Mouse (Mus musculus) liver, embryonic 14.5 days (tissue): Measurements from ENCODE around the gene Nup85. TPM values are rescaled to one million over a fixed set of nuclear protein-coding genes. Genes with fewer than 3 reads are reported as not detected.

ENCODE experiments used
- ATAC-seq: fragments of 200-750 bp; cut with Nextera tagmentation; 2 replicates; pipeline ENCODE4 v1.8.0; 2017; ENCODE audit warnings: moderate number of reproducible peaks, mild to moderate bottlenecking, moderate library complexity; ENCODE audit not compliant: insufficient read depth
- DNase-seq, 3 experiments: peaks; one replicate each; pipeline ENCODE4 v3.0.0-alpha.2; 2012 to 2013; ENCODE audit warnings: low read depth in 3 of 3, low spot score in 3 of 3
- H3K27ac ChIP-seq: fragments of 300-500 bp; sonication (generic); 2 replicates; pipeline ENCODE4 v1.5.1; 2014; ENCODE audit warnings: moderate library complexity, mild to moderate bottlenecking, control low read depth, inconsistent platforms
- H3K27me3 ChIP-seq: fragments of 300-500 bp; sonication (generic); 2 replicates; pipeline ENCODE4 v1.6.1; 2014; ENCODE audit warnings: mild to moderate bottlenecking, low read length, moderate library complexity; ENCODE audit not compliant: control insufficient read depth, insufficient read depth
- H3K36me3 ChIP-seq: fragments of 300-500 bp; sonication (generic); replicated peaks from 2 replicates; pipeline ENCODE4 v1.6.1; 2014; ENCODE audit warnings: low read depth; ENCODE audit not compliant: control insufficient read depth, insufficient read depth
- H3K4me1 ChIP-seq, 2 experiments: fragments of 200-500 bp in 1 of 2; fragments of 300-500 bp in 1 of 2; sonication (generic) in 1 of 2; replicated peaks; 2 replicates each; pipeline ENCODE4 v1.6.1; 2012 to 2014; ENCODE audit warnings: antibody characterized with exemption in 1 of 2, inconsistent platforms in 1 of 2, low read length in 1 of 2; ENCODE audit not compliant: control insufficient read depth in 2 of 2, insufficient read depth in 2 of 2
- H3K4me2 ChIP-seq: fragments of 300-500 bp; sonication (generic); 2 replicates; pipeline ENCODE4 v1.6.1; 2014; ENCODE audit warnings: low read depth, mild to moderate bottlenecking, control low read depth, moderate library complexity
- H3K4me3 ChIP-seq, 2 experiments: fragments of 200-500 bp in 1 of 2; fragments of 300-500 bp in 1 of 2; sonication (generic) in 1 of 2; 2 replicates each; pipeline ENCODE4 v1.5.1; 2012 to 2014; ENCODE audit warnings: low read depth in 2 of 2, low read length in 2 of 2, mild to moderate bottlenecking in 2 of 2, control low read depth in 1 of 2, inconsistent platforms in 1 of 2, moderate library complexity in 1 of 2; ENCODE audit not compliant: insufficient read depth in 1 of 2
- H3K9ac ChIP-seq: fragments of 300-500 bp; sonication (generic); replicated peaks from 2 replicates; pipeline ENCODE4 v1.6.1; 2014; ENCODE audit warnings: mild to moderate bottlenecking, control low read depth, moderate library complexity
- H3K9me3 ChIP-seq: fragments of 300-500 bp; sonication (generic); 2 replicates; pipeline ENCODE4 v1.6.1; 2016; ENCODE audit warnings: low read length, mixed read lengths; ENCODE audit not compliant: control insufficient read depth
- CTCF ChIP-seq: IDR thresholded peaks from 2 replicates; pipeline ENCODE4 v1.5.1; 2016; ENCODE audit warnings: antibody characterized with exemption, low read depth, control low read depth
- EP300 ChIP-seq: IDR thresholded peaks from 2 replicates; pipeline ENCODE4 v1.6.1; 2016; ENCODE audit warnings: antibody characterized with exemption, low read depth
- WGBS: fragments of 180-500 bp; shearing (Covaris S2); extraction: QIAGEN DNeasy Blood & Tissue Kit; methylation state at CpG from one replicate; pipeline ENCODE4 v1.1.7; 2014; ENCODE audit not compliant: insufficient replicate concordance; 5-methylcytosine and 5-hydroxymethylcytosine counted together
- polyA plus RNA-seq, 2 experiments: library from polyadenylated mRNA; depleted of rRNA in 1 of 2; stranded (reverse) in 1 of 2; unstranded in 1 of 2; fragments of >200 nt; fragmentation: Nextera tagmentation in 1 of 2; extraction: Ambion mirVana in 1 of 2; gene quantifications; 2 replicates each; pipeline versions ENCODE4 v1.2.1 to v1.2.3; 2012 to 2014

Nup85 gene
- polyA plus RNA-seq, 2 experiments, result 109 to 118 TPM

DNA sequence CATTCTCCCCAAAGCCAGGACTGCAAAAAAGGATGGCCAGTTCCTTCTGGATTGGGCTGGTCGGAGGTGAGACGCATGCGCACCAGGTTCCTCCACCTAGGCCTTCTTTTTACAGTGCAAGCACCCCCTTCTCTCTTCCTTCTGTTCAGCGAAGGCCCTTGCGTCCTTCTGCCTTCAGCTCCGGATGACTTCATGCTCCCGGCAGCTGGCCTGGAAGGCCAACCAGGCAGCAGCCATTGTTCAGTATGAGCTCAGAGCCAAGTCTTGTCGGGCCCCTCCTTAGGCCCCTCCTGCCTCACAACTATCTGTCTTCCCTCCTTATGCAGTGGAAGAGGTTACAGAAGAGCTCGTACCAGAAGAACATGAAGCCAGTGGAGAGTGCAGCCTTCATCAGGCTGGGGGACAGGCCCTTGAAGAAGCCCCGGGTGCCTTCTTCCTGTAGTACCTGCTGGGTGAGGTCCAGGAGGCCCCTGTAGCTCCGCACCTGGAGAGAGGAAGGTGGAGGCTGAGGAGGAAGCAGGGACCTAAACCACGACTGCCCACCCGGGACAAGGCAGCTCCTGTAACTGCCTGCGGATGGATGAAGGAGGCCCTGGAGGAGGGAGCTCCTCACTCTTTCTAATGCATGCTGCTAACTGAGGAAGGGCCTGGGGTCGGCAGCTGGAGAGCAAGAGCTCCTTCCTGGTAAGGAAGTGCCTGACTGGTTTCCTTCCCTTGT, 51.0 kb downstream of the Nup85 start:
- DNase-seq, result no peak
- no peak for TF ChIP-seq EP300
- TF ChIP-seq CTCF, result no peak
- Histone ChIP-seq H3K4me3 (no peak overlapping the region), H3K36me3 (no peaks in the 10 kb centered on the region), H3K27ac (no peak overlapping the region), H3K4me2 (no peak overlapping the region), H3K4me1 (peaks cover 8 to 12% of the 10 kb centered on the region in 2 experiments), H3K9ac (no peak overlapping the region), H3K9me3 (no peaks in the 10 kb centered on the region), H3K27me3 (no peaks in the 10 kb centered on the region)
- no peak for ATAC-seq
- 78% methylated on average over 15 of the region's 15 CpGs for WGBS

DNA sequence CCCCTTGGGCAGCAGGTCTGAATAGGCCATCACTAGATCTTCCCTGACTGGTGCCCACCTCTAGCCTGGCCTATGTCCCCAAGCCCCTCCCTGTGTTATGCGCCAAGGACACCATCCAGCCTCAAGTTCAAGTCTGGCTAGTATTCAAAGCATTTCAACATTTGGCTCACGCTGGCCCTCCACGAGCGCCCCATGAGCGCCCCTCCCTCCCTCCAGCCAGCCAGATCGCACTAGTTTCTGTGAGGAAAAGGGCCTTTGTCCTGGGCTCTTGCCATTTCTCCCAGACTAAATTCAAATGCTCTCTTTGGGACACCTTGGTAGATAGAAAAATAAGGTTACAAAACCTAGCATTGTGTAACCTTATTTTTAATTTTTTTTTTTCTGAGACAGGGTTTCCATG, 51.6 kb downstream of the Nup85 start:
- ATAC-seq, result no peak
- H3K9ac ChIP-seq, result no peak overlapping the region
- H3K27ac ChIP-seq, result no peak overlapping the region
- H3K4me3 ChIP-seq, result no peak overlapping the region
- no peak for DNase-seq
- TF ChIP-seq CTCF (no peak), EP300 (no peak)
- no peaks in the 10 kb centered on the region for H3K9me3 ChIP-seq
- no peaks in the 10 kb centered on the region for H3K27me3 ChIP-seq
- H3K4me2 ChIP-seq, result no peak overlapping the region
- no peaks in the 10 kb centered on the region for H3K36me3 ChIP-seq
- WGBS, result 86% methylated on average over 6 of the region's 6 CpGs
- H3K4me1 ChIP-seq, result peaks cover 8 to 12% of the 10 kb centered on the region in 2 experiments

DNA sequence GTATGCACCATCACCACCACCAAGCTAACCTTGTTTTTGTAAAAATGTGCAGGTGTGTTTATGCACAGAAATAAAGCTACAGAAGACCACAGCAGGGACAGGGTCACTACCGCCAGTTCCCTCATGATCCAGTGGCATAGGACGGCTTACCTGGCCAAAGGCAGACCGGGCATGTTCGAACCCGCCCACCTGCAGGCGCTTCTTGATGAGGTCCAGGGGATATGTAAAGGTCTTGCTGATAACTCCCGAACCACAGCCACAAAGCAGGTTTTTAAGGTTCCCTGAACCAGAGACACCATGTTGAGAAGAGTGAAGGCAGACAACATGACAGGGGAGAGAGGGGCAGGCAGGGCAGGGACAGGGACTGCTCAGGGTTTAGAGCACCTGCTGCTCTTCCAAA, 52.1 kb downstream of the Nup85 start:
- peaks cover 8 to 12% of the 10 kb centered on the region in 2 experiments for H3K4me1 ChIP-seq
- H3K4me2 ChIP-seq, result no peak overlapping the region
- no peaks in the 10 kb centered on the region for H3K36me3 ChIP-seq
- DNase-seq, result no peak
- no peaks in the 10 kb centered on the region for H3K27me3 ChIP-seq
- H3K9me3 ChIP-seq, result no peaks in the 10 kb centered on the region
- WGBS, result 85% methylated on average over 7 of the region's 7 CpGs
- no peak overlapping the region for H3K27ac ChIP-seq
- H3K9ac ChIP-seq, result no peak overlapping the region
- no peak for TF ChIP-seq CTCF
- TF ChIP-seq EP300, result no peak
- no peak overlapping the region for H3K4me3 ChIP-seq
- no peak for ATAC-seq

DNA sequence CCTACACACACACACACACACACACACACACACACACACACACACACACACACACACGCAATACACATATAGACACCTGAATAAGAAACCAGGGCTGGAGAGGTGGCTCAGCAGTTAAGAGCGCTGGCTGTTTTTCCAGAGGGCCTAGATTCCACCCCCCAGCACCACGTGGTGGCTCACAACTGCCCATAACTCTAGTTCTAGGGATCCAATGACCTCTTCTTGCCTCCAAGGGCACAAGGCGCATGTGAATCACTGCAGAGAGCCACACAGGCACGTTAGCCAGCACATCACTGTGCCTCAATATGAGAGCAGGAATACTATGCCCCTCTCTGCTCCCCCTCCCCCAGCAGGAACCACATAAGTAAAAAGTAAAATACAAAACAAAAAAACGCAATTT, 52.7 kb downstream of the Nup85 start:
- H3K27me3 ChIP-seq, result no peaks in the 10 kb centered on the region
- no peaks in the 10 kb centered on the region for H3K9me3 ChIP-seq
- H3K4me1 ChIP-seq, result peaks cover 8% of the 10 kb centered on the region in 2 experiments
- DNase-seq, result no peak
- 86% methylated on average over 6 of the region's 6 CpGs for WGBS
- no peak overlapping the region for H3K9ac ChIP-seq
- H3K4me3 ChIP-seq, result no peak overlapping the region
- no peaks in the 10 kb centered on the region for H3K36me3 ChIP-seq
- no peak overlapping the region for H3K4me2 ChIP-seq
- TF ChIP-seq EP300 (no peak), CTCF (no peak)
- H3K27ac ChIP-seq, result no peak overlapping the region
- no peak for ATAC-seq

DNA sequence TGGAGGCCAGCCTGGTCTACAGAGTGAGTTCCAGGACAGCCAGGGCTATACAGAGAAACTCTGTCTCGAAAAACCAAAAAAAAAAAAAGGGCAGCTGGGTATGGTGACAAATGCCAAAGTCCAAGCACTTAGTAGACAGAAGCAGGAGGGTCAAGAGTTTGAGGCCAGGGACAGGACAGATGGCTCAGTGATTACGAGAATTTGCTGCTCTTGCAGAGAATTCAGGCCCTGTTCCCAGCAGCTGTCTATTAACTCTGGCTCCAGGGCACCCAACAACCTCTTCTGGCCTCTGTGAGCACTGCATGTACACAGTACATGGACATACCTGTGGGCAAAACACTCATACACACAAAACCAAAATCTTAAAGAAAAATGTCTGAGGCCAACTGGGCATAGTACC, 53.8 kb downstream of the Nup85 start:
- H3K4me3 ChIP-seq, result no peak overlapping the region
- H3K36me3 ChIP-seq, result peaks cover 4% of the 10 kb centered on the region
- no peak overlapping the region for H3K27ac ChIP-seq
- ATAC-seq, result no peak
- DNase-seq, result no peak
- no peaks in the 10 kb centered on the region for H3K27me3 ChIP-seq
- H3K9me3 ChIP-seq, result no peaks in the 10 kb centered on the region
- H3K4me1 ChIP-seq, result peaks cover 6 to 7% of the 10 kb centered on the region in 2 experiments
- no peak overlapping the region for H3K4me2 ChIP-seq
- H3K9ac ChIP-seq, result no peak overlapping the region
- WGBS, result 65% methylated on average over 2 of the region's 2 CpGs
- no peak for TF ChIP-seq CTCF
- no peak for TF ChIP-seq EP300
